Mouse (Mus musculus): ENCODE results near the gene Gdf15.
"Not testable (repeated sequence)": the region's sequence is repeated elsewhere in the genome, so short reads cannot be mapped to it uniquely, and the experiment has no call there.

Gene Gdf15

DNA sequence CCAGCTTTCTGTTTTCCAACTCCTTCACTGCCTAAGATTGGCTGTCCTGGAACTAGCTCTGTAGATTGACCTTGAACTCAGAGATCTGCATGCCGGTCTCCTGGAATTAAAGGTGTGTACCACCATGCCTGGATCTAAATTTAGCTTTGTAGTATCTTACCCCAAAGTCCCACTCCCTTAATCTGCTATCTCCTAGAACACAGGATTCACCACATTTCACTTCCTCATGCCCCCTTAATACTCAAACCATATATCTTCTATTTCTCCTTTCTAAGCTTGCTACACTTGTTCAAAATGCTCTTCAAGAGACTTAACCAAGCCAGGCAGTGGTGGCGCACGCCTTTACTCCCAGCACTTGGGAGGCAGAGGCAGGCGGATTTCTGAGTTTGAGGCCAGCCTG, 44.3 kb downstream of the Gdf15 start:
- not testable (repeated sequence) for DNase-seq (ENCODE audit: low read depth, low spot score)

GRCm38 (mm10) chr8:70585258-70585652, 47.0 kb downstream of the Gdf15 start:
- DNase-seq (ENCODE audit: low read depth, low spot score), result peak; percentile 67

DNA sequence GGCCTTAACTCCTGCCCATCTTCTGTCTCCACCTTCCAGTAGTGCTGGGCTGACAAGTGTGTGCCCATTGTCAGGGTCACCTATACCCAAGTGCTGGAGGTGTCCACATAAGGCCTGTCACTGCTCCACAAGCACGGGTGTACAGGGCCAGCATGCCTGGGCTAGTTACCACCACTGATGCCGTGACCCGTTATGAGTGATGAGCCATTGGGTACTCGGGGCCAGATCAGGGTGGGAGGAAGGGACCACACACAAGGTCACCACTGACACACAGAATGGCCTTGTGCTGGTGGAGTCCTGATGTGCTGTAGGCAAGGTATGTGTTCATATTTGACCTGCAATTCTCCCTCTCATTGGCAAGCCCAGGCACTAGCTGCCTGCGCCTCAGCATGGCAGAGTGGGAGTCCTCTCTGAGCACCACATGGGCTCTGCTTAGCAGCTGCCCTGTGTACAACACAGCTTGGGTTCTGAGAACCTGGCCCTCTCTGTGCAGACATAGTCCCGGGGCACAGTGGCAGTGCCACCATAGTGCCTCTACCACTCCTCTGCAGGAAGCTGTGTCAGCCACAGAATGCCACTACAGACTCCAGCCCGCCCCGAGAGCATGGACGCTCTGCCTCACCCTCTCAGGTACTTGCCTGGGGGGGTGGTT, 47.5 kb downstream of the Gdf15 start:
- no peak for DNase-seq (ENCODE audit: low read depth, low spot score)

GRCm38 (mm10) chr8:70583476-70584387, 48.5 kb downstream of the Gdf15 start:
- DNase-seq (ENCODE audit: low read depth, low spot score), result no peak

Data from ES-CJ7 (cell line).